Comparison of ENCODE assay signal across 20 mouse cellular contexts in genomic region chr12:26542451-26542850, GRCm38 (mm10).
DNase-seq lines count a peak whose midpoint lies in the region; ATAC-seq lines count a peak whose summit lies in the region.
"Had no signal": no experiment of that assay in that cellular context is flagged by ENCODE, and none has a peak within 500 bp of the region (broad histone marks: within the 10 kb centered on the region; RNA-seq: fewer than 3 reads in every experiment).

No protein-coding gene starts in this region.

- H3K27ac ChIP-seq in midbrain, embryonic 14.5 days (replicated peaks; ENCODE audit: low read depth, low read length): no peak overlapping the region
- no peak overlapping the region for H3K27ac ChIP-seq in midbrain, embryonic 15.5 days
- no peak overlapping the region for H3K27ac ChIP-seq in forebrain, embryonic 13.5 days
- H3K27ac ChIP-seq: embryonic facial prominence, embryonic 13.5 days; gastrocnemius, adult 2 months; heart, embryonic 13.5 days; hindbrain, embryonic 14.5 days; intestine, embryonic 15.5 days had no signal

- H3K36me3 ChIP-seq in midbrain, embryonic 14.5 days (ENCODE audit: control insufficient read depth, insufficient read depth, low read length): no peaks in the 10 kb centered on the region
- H3K36me3 ChIP-seq in midbrain, embryonic 15.5 days (replicated peaks): no peaks in the 10 kb centered on the region
- H3K36me3 ChIP-seq in forebrain, embryonic 13.5 days (ENCODE audit: poor library complexity, severe bottlenecking): no peaks in the 10 kb centered on the region
- H3K36me3 ChIP-seq: embryonic facial prominence, embryonic 13.5 days; G1E; heart, embryonic 13.5 days; intestine, embryonic 15.5 days had no signal

- H3K9ac ChIP-seq in midbrain, embryonic 14.5 days (replicated peaks; ENCODE audit: low read length): no peak overlapping the region
- no peak overlapping the region for H3K9ac ChIP-seq in midbrain, embryonic 15.5 days
- no peak overlapping the region for H3K9ac ChIP-seq in forebrain, embryonic 13.5 days
- H3K9ac ChIP-seq: embryonic facial prominence, embryonic 13.5 days; heart, embryonic 13.5 days; hindbrain, embryonic 14.5 days; intestine, embryonic 15.5 days had no signal

- intact Hi-C loops in heart, postnatal 10 days (cut with DNase I): loop anchor here (10.0 kb wide), 1 partner anchor 252 kb away; no protein-coding TSS in a partner anchor

- H3K4me2 ChIP-seq in midbrain, embryonic 14.5 days (ENCODE audit: low read length): no peak overlapping the region
- H3K4me2 ChIP-seq in midbrain, embryonic 15.5 days: no peak overlapping the region
- no peak overlapping the region for H3K4me2 ChIP-seq in forebrain, embryonic 13.5 days
- H3K4me2 ChIP-seq: embryonic facial prominence, embryonic 13.5 days; heart, embryonic 13.5 days; hindbrain, embryonic 14.5 days; intestine, embryonic 15.5 days had no signal

- no peak overlapping the region for H3K4me3 ChIP-seq in midbrain, embryonic 14.5 days (replicated peaks; ENCODE audit: low read depth, low read length)
- H3K4me3 ChIP-seq in midbrain, embryonic 15.5 days: no peak overlapping the region
- H3K4me3 ChIP-seq in forebrain, embryonic 13.5 days: no peak overlapping the region
- H3K4me3 ChIP-seq: embryonic facial prominence, embryonic 13.5 days; gastrocnemius, adult 2 months; heart, embryonic 13.5 days; intestine, embryonic 15.5 days had no signal

- 15% methylated on average over 2 of the region's 2 CpGs for WGBS in midbrain, embryonic 14.5 days
- 27% methylated on average over 2 of the region's 2 CpGs for WGBS in midbrain, embryonic 15.5 days
- WGBS in forebrain, embryonic 13.5 days: 49% methylated on average over 2 of the region's 2 CpGs

- no peak for ATAC-seq in midbrain, embryonic 14.5 days (ENCODE audit: low FRiP score, low TSS enrichment)
- no peak for ATAC-seq in midbrain, embryonic 15.5 days (replicated peaks)
- ATAC-seq in forebrain, embryonic 13.5 days: no peak
- ATAC-seq: forebrain, embryonic 14.5 days; intestine, embryonic 15.5 days had no signal

- H3K4me1 ChIP-seq in midbrain, embryonic 14.5 days (ENCODE audit: control insufficient read depth, insufficient read depth, low read length): no peaks in the 10 kb centered on the region
- H3K4me1 ChIP-seq in midbrain, embryonic 15.5 days: no peaks in the 10 kb centered on the region
- H3K4me1 ChIP-seq in forebrain, embryonic 13.5 days: no peaks in the 10 kb centered on the region
- H3K4me1 ChIP-seq: embryonic facial prominence, embryonic 13.5 days; intestine, embryonic 15.5 days had no signal

- DNase-seq in heart, adult 11 months: peak; percentile 55
- DNase-seq in heart, postnatal 10 days: no peak
- DNase-seq in midbrain, embryonic 14.5 days: peak; percentile 11
- DNase-seq in ZHBTc4 (ENCODE audit: low read depth, low spot score): peak; percentile 73
- no peak for DNase-seq in cerebellum, adult 18-20 months
- DNase-seq: adrenal gland, adult 2 months; adrenal gland, postnatal 25 days; cerebellum, adult 8-10 months; cerebellum, postnatal 14 days; gastrocnemius, adult 2 months; gastrocnemius, postnatal 25 days; heart, postnatal 4 days had no signal

- H3K9me3 ChIP-seq in midbrain, embryonic 14.5 days (ENCODE audit: control insufficient read depth, low read length): no peaks in the 10 kb centered on the region
- no peaks in the 10 kb centered on the region for H3K9me3 ChIP-seq in midbrain, embryonic 15.5 days
- H3K9me3 ChIP-seq in forebrain, embryonic 13.5 days (replicated peaks): no peaks in the 10 kb centered on the region
- H3K9me3 ChIP-seq: embryonic facial prominence, embryonic 13.5 days; heart, embryonic 13.5 days; intestine, embryonic 15.5 days had no signal

- H3K27me3 ChIP-seq in midbrain, embryonic 14.5 days (ENCODE audit: control insufficient read depth, insufficient read depth, low read length): no peaks in the 10 kb centered on the region
- no peaks in the 10 kb centered on the region for H3K27me3 ChIP-seq in midbrain, embryonic 15.5 days (replicated peaks)
- H3K27me3 ChIP-seq in forebrain, embryonic 13.5 days: no peaks in the 10 kb centered on the region
- H3K27me3 ChIP-seq: embryonic facial prominence, embryonic 13.5 days; intestine, embryonic 15.5 days had no signal

Comparison
In these comparisons a context has a peak if more than half of its experiments do, and no peak if none do; other contexts are left out.
1. DNase-seq: peak in heart, adult 11 months (single experiment), midbrain, embryonic 14.5 days (single experiment) and ZHBTc4 (single experiment); none in heart, postnatal 10 days (0 of 2) and cerebellum, adult 18-20 months (0 of 2).